Comparison of ENCODE assay signal across 18 mouse cellular contexts in genomic region chr9:40412931-40413330, GRCm38 (mm10).
"Had no signal": no experiment of that assay in that cellular context is flagged by ENCODE, and none has a peak within 500 bp of the region (broad histone marks: within the 10 kb centered on the region; RNA-seq: fewer than 3 reads in every experiment).

No protein-coding gene starts in this region.

- H3K4me3 ChIP-seq: midbrain, embryonic 10.5 days; midbrain, embryonic 13.5 days; midbrain, embryonic 15.5 days; myocyte; neural tube, embryonic 13.5 days; neural tube, embryonic 15.5 days; stomach, embryonic 15.5 days had no signal

- H3K27ac ChIP-seq: liver, embryonic 14.5 days; midbrain, embryonic 10.5 days; midbrain, embryonic 13.5 days; midbrain, embryonic 15.5 days; neural tube, embryonic 13.5 days; neural tube, embryonic 15.5 days; stomach, embryonic 15.5 days; stomach, postnatal 0 days had no signal

- H3K27me3 ChIP-seq: midbrain, embryonic 13.5 days; midbrain, embryonic 15.5 days; neural tube, embryonic 13.5 days; neural tube, embryonic 15.5 days; stomach, embryonic 15.5 days had no signal

- H3K36me3 ChIP-seq: midbrain, embryonic 10.5 days; midbrain, embryonic 13.5 days; midbrain, embryonic 15.5 days; neural tube, embryonic 13.5 days; neural tube, embryonic 15.5 days; stomach, embryonic 15.5 days had no signal

- H3K4me1 ChIP-seq: midbrain, embryonic 15.5 days; stomach, embryonic 15.5 days had no signal

- H3K4me2 ChIP-seq: lung, embryonic 14.5 days; midbrain, embryonic 13.5 days; midbrain, embryonic 15.5 days; neural tube, embryonic 13.5 days; neural tube, embryonic 15.5 days; stomach, embryonic 15.5 days had no signal

- H3K9me3 ChIP-seq: midbrain, embryonic 10.5 days; midbrain, embryonic 13.5 days; midbrain, embryonic 15.5 days; neural tube, embryonic 13.5 days; neural tube, embryonic 15.5 days; stomach, embryonic 15.5 days had no signal

- H3K9ac ChIP-seq: liver, embryonic 14.5 days; lung, embryonic 14.5 days; midbrain, embryonic 13.5 days; midbrain, embryonic 15.5 days; neural tube, embryonic 13.5 days; neural tube, embryonic 15.5 days; stomach, embryonic 15.5 days had no signal

- DNase-seq: lung, adult 18-20 months; lung, embryonic 14.5 days; lung, postnatal 10 days; lung, postnatal 4 days; retina, postnatal 1 day; right cerebral cortex, adult 18-20 months; thymus, adult 2 months; thymus, postnatal 25 days; thymus, postnatal 4 days had no signal

- ATAC-seq: midbrain, embryonic 13.5 days; midbrain, embryonic 15.5 days had no signal
